Comparison of ENCODE assay signal across 14 mouse cellular contexts in the genomic region with DNA sequence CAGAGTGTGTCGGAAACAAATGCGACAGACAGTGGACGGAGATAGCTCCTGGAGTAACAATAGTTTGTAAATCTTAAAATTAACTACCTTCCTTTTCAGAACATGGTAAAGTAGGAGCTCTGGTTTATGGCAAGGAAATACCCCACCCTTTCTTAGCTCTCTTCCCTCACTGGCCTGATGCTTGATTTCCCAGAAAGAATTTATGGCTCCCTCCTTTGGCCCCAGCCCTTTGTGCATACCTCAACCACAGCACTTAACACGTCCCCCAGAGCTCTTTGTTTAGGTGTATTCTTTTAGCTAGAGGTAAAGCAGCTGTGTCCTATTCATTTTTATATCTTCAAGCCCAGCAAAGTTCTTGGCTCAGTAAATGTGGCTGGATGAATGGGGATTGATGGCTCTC. TPM values are rescaled to one million over a fixed set of nuclear protein-coding genes. Genes with fewer than 3 reads are reported as not detected.
DNase-seq lines count a peak whose midpoint lies in the region; ATAC-seq lines count a peak whose summit lies in the region.
"Had no signal": no experiment of that assay in that cellular context is flagged by ENCODE, and none has a peak within 500 bp of the region (broad histone marks: within the 10 kb centered on the region; RNA-seq: fewer than 3 reads in every experiment).

No protein-coding gene starts in this region.

- peak overlapping the region; percentile 80; the same call in 1 of the 2 replicates for H3K27ac ChIP-seq in heart, embryonic 12.5 days (ENCODE audit: poor library complexity, severe bottlenecking)
- peak overlapping the region; percentile 44; the same call in 1 of the 2 replicates for H3K27ac ChIP-seq in lung, embryonic 15.5 days
- H3K27ac ChIP-seq in forebrain, embryonic 11.5 days (ENCODE audit: low read depth, low read length): peak overlapping the region; percentile 89
- peak overlapping the region; percentile 79 for H3K27ac ChIP-seq in midbrain, embryonic 13.5 days

- no peak overlapping the region for H3K9ac ChIP-seq in heart, embryonic 12.5 days
- no peak overlapping the region for H3K9ac ChIP-seq in lung, embryonic 15.5 days
- H3K9ac ChIP-seq in forebrain, embryonic 11.5 days (ENCODE audit: low read length): peak overlapping the region; percentile 25
- H3K9ac ChIP-seq in midbrain, embryonic 13.5 days (replicated peaks): no peak overlapping the region
- H3K9ac ChIP-seq: liver, postnatal 0 days had no signal

- no peaks in the 10 kb centered on the region for H3K27me3 ChIP-seq in heart, embryonic 12.5 days (replicated peaks)
- H3K27me3 ChIP-seq in lung, embryonic 15.5 days: no peaks in the 10 kb centered on the region
- no peaks in the 10 kb centered on the region for H3K27me3 ChIP-seq in forebrain, embryonic 11.5 days (ENCODE audit: control insufficient read depth, insufficient read depth, low read length)
- H3K27me3 ChIP-seq in midbrain, embryonic 13.5 days: no peaks in the 10 kb centered on the region

- no peak overlapping the region for H3K4me3 ChIP-seq in heart, embryonic 12.5 days
- no peak overlapping the region for H3K4me3 ChIP-seq in lung, embryonic 15.5 days
- no peak overlapping the region for H3K4me3 ChIP-seq in forebrain, embryonic 11.5 days (ENCODE audit: low read depth, low read length)
- H3K4me3 ChIP-seq in midbrain, embryonic 13.5 days (replicated peaks): no peak overlapping the region

- no peaks in the 10 kb centered on the region for H3K9me3 ChIP-seq in heart, embryonic 12.5 days (replicated peaks)
- no peaks in the 10 kb centered on the region for H3K9me3 ChIP-seq in lung, embryonic 15.5 days
- H3K9me3 ChIP-seq in forebrain, embryonic 11.5 days (ENCODE audit: control insufficient read depth, low read length): no peaks in the 10 kb centered on the region
- H3K9me3 ChIP-seq in midbrain, embryonic 13.5 days: no peaks in the 10 kb centered on the region

- peaks cover 62% of the 10 kb centered on the region for H3K4me1 ChIP-seq in heart, embryonic 12.5 days (replicated peaks)
- peaks cover 16% of the 10 kb centered on the region; the same call in 1 of the 2 replicates for H3K4me1 ChIP-seq in lung, embryonic 15.5 days
- H3K4me1 ChIP-seq in forebrain, embryonic 11.5 days (replicated peaks; ENCODE audit: control insufficient read depth, insufficient read depth, low read length): peaks cover 23% of the 10 kb centered on the region; the same call in 1 of the 2 replicates
- H3K4me1 ChIP-seq in midbrain, embryonic 13.5 days (replicated peaks): peaks cover 67% of the 10 kb centered on the region

- peaks cover 25% of the 10 kb centered on the region; the same call in 1 of the 2 replicates for H3K36me3 ChIP-seq in heart, embryonic 12.5 days
- no peaks in the 10 kb centered on the region; the same call in 1 of the 2 replicates for H3K36me3 ChIP-seq in lung, embryonic 15.5 days
- no peaks in the 10 kb centered on the region for H3K36me3 ChIP-seq in forebrain, embryonic 11.5 days (ENCODE audit: control insufficient read depth, insufficient read depth, low read length)
- no peaks in the 10 kb centered on the region for H3K36me3 ChIP-seq in midbrain, embryonic 13.5 days

- 70% methylated on average over 4 of the region's 4 CpGs for WGBS in heart, embryonic 12.5 days
- WGBS in lung, embryonic 15.5 days: 61% methylated on average over 4 of the region's 4 CpGs
- 10% methylated on average over 4 of the region's 4 CpGs for WGBS in forebrain, embryonic 11.5 days
- WGBS in midbrain, embryonic 13.5 days: 17% methylated on average over 4 of the region's 4 CpGs

- no peak overlapping the region for H3K4me2 ChIP-seq in heart, embryonic 12.5 days
- no peak overlapping the region for H3K4me2 ChIP-seq in lung, embryonic 15.5 days
- H3K4me2 ChIP-seq in forebrain, embryonic 11.5 days (ENCODE audit: low read depth, low read length, severe bottlenecking): peak overlapping the region; percentile 3; the same call in 1 of the 2 replicates
- H3K4me2 ChIP-seq in midbrain, embryonic 13.5 days (replicated peaks): 0 out of 2 replicates have a peak overlapping the region, but pooled peaks have one; percentile 9

- ATAC-seq in heart, embryonic 12.5 days (ENCODE audit: insufficient number of reproducible peaks, low FRiP score): no peak
- ATAC-seq in lung, embryonic 15.5 days (ENCODE audit: borderline replicate concordance, extremely low read depth, low FRiP score, low TSS enrichment): no peak
- ATAC-seq in forebrain, embryonic 11.5 days (replicated peaks; ENCODE audit: low FRiP score): peak; percentile 5; the same call in 1 of the 2 replicates
- 0 out of 2 replicates have a peak, but pooled peaks have one; percentile 3 for ATAC-seq in midbrain, embryonic 13.5 days
- ATAC-seq: inflammation-experienced regulatory T-cells, adult 6 months; liver, postnatal 0 days had no signal

- no peak for DNase-seq in heart, adult 9 months (ENCODE audit: low spot score in 2 of 2)
- DNase-seq in lung, postnatal 10 days: no peak
- peak; percentile 51 for DNase-seq in forebrain, embryonic 11.5 days (ENCODE audit: low spot score)
- no peak for DNase-seq in layer of hippocampus, postnatal 14 days (ENCODE audit: low spot score in 2 of 2)
- DNase-seq in thymus, postnatal 0 days (ENCODE audit: low spot score): no peak
- DNase-seq: cerebellum, postnatal 25 days; liver, postnatal 0 days; right cerebral cortex, postnatal 14 days; thymus, postnatal 36 days had no signal

RNA-seq across cellular contexts. Expression of a gene that starts 48.5 kb away (rescaled TPM):
- polyA plus RNA-seq in heart, embryonic 12.5 days (2016; fragmentation: Nextera tagmentation; extraction: Ambion mirVana): 257 and 286 TPM in 2 replicates
- polyA plus RNA-seq in lung, embryonic 15.5 days (2015; fragmentation: Nextera tagmentation; extraction: Ambion mirVana): 134 and 135 TPM in 2 replicates
- polyA plus RNA-seq in forebrain, embryonic 11.5 days (2014; fragmentation: Nextera tagmentation; extraction: Ambion mirVana): 153 and 159 TPM in 2 replicates
- 47.0 and 52.0 TPM in 2 replicates for polyA plus RNA-seq in midbrain, embryonic 13.5 days (2015; fragmentation: Nextera tagmentation; extraction: Ambion mirVana)
- 10 to 100 TPM; 38.4 to 39.4 TPM for total RNA-seq in layer of hippocampus, postnatal 14 days (2021)
- polyA plus RNA-seq in thymus, postnatal 0 days (2015; fragmentation: Nextera tagmentation; extraction: Ambion mirVana): 7.3 and 8.0 TPM in 2 replicates
- total RNA-seq: neutrophil, adult 5-6 weeks had no signal

Comparison
In these comparisons a context has a peak if more than half of its experiments do, and no peak if none do; other contexts are left out.
1. ATAC-seq: peak in forebrain, embryonic 11.5 days (single experiment) and midbrain, embryonic 13.5 days (single experiment); none in heart, embryonic 12.5 days (single experiment) and lung, embryonic 15.5 days (single experiment).
2. H3K4me2 ChIP-seq: peak in forebrain, embryonic 11.5 days (single experiment) and midbrain, embryonic 13.5 days (single experiment); none in heart, embryonic 12.5 days (single experiment) and lung, embryonic 15.5 days (single experiment).
3. Peak in every context shown above with its lines, with median percentiles within 50 percentile points of each other: H3K27ac ChIP-seq.